Mouse (Mus musculus) MEL (cell line): ENCODE results near the gene Tcf25.
A peak's percentile ranks its signal among the peaks of the same experiment; 100 is the strongest.
"Not testable (repeated sequence)": the region's sequence is repeated elsewhere in the genome, so short reads cannot be mapped to it uniquely, and the experiment has no call there.

Experiments
- MEF2A ChIP-seq: IDR thresholded peaks from 2 replicates; pipeline ENCODE4 v1.6.1; 2014; ENCODE audit warnings: low read depth, mild to moderate bottlenecking, inconsistent platforms, low read length, improper control_type of control experiment; ENCODE audit not compliant: poor library complexity, insufficient replicate concordance, severe bottlenecking; ENCODE audit errors: extremely low read depth
- TBP ChIP-seq: IDR thresholded peaks from 2 replicates; pipeline ENCODE4 v1.8.0; 2011; ENCODE audit warnings: low read depth, low read length, improper control_type of control experiment

DNA sequence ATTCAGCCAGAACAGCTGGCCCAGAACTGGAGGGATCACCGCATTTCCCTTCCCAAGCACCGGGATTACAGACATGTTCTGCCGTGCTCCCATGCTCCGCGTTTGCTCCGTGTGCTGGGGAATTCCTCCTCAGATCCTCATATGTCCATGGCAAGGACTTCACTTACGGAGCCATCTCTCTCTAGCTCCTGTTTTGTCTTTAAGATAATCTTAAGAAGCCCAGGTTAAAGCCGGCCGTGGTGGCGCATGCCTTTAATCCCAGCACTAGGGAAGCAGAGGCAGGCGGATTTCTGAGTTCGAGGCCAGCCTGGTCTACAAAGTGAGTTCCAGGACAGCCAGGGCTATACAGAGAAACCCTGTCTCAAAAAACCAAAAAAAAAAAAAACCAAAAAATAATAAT is 78.2 kb downstream of the Tcf25 start:
- TF ChIP-seq MEF2A: not testable (repeated sequence)
- peak; percentile 93 for TF ChIP-seq TBP
